Mouse (Mus musculus): ENCODE results near the gene Hyal2.
"Not testable (repeated sequence)": the region's sequence is repeated elsewhere in the genome, so short reads cannot be mapped to it uniquely, and the experiment has no call there.

The Hyal2 gene

DNA sequence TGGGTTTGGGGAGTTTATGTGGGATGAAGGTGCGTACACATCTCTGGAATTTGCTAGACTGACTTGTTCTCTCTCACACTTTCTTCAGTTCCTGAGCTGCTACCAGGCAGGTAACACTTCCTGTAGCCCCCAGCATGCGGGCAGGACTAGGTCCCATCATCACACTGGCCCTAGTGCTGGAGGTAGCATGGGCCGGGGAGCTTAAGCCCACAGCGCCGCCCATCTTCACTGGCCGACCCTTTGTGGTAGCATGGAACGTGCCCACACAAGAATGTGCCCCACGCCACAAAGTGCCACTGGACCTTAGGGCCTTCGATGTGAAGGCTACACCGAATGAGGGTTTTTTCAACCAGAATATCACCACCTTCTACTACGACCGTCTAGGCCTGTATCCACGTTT lies 2.3 kb downstream of the Hyal2 start:
- no peak for DNase-seq

GRCm38 (mm10) chr9:107570845-107571244 lies 3.1 kb downstream of the Hyal2 start:
- no peak for DNase-seq

GRCm38 (mm10) chr9:107571534-107572326 lies 4.0 kb downstream of the Hyal2 start:
- DNase-seq, result no peak

GRCm38 (mm10) chr9:107572327-107572662 lies 4.5 kb downstream of the Hyal2 start:
- no peak for DNase-seq

GRCm38 (mm10) chr9:107573774-107574173 lies 6.0 kb downstream of the Hyal2 start:
- not testable (repeated sequence) for DNase-seq

GRCm38 (mm10) chr9:107575579-107576356 lies 8.0 kb downstream of the Hyal2 start:
- DNase-seq, result peak; percentile 17

DNA sequence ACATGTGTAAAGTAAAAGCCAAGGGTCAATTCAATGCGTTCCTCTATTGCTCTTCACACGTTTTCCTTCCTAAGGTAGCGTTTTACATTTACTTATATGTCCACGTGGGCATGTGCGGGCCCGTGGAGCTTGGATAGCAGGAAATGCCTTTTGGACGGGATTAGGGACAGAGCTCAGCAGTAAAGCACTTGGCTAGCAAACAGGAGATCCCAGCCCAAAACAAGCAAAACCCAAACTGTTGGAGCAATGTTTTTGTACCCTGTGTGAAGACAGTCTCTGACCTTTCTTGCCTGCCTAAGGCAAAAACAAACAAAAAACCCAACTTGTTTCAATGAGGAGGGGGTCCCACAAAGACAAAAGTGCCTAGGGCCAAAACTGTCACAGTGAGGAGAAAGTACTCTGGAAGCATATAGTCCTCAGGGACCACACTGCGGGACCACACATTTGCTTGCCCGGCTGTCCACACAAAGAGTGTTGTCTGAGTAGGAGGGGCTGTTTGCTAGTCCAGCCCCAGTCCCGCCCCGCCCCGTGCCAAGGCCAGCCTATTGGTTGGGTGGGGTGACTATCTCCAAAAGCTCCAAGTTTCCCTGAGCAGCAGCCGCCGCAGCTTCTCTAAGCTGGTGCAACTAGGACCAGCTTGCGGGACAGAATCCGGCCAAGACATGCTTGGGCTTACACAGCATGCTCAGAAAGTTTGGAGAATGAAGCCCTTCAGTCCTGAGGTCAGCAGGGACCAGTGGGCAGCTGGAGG lies 8.8 kb downstream of the Hyal2 start, which contains the start of gene Hyal1:
Gene Hyal1 (plus strand): TSS at position 571 of the 751 bp plus-strand sequence.
- DNase-seq, result peak; percentile 89

- no peak for DNase-seq
These were observed 10.1 kb downstream of the Hyal2 start for GRCm38 (mm10) chr9:107577871-107578270.

DNA sequence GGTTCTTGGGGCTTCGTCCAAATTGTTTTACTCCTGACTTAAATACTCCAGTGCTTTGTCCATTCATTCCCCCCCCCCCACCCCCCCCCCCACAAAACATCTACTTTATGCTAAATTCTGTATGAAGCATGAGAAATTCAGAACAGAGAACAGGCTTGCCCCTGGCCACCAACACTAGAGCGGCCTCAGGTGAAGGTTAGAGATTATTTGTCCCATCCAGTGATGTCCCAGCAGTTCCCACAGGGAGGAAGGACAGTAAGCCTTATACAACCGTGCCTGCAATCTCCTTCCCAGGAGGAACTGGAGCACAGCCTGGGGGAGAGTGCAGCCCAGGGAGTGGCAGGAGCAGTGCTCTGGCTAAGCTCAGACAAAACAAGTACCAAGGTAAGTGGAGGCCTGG lies 10.8 kb downstream of the Hyal2 start, which contains the start of gene Naa80:
Gene Naa80 (plus strand): TSS at position 301 of the 400 bp plus-strand sequence.
- no peak for DNase-seq

DNA sequence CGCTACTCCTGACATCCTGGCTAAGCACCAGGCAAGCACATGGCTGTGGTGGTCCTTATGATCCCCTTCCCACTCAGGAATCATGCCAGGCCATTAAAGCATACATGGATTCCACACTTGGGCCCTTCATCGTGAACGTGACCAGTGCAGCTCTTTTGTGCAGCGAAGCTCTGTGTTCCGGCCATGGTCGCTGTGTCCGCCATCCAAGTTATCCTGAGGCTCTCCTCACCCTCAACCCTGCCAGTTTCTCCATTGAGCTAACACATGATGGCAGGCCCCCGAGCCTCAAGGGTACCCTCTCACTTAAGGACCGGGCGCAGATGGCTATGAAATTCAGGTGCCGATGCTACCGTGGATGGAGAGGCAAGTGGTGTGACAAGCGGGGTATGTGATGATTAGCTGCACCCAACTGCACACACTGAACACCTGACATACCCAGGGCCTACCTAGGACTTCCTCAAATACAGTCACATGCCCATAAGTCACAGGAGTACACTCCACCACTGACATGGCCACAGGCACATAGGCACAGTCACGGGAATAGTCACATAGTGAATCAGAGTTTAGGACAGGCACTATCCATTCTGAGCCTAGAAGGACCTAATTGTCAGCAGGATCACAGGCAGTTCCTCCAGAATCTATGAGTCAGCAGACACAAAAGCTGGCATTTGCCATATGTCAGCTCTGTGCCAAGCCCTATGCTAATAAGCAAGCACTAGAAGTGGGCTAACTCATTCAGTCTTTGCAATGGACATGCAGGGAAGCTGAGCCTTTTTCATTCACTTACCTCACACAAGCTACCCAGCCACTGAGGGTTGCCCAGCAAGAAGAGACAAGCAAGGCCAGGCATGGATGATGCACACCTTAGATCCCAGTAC lies 11.5 kb downstream of the Hyal2 start:
- no peak for DNase-seq

DNA sequence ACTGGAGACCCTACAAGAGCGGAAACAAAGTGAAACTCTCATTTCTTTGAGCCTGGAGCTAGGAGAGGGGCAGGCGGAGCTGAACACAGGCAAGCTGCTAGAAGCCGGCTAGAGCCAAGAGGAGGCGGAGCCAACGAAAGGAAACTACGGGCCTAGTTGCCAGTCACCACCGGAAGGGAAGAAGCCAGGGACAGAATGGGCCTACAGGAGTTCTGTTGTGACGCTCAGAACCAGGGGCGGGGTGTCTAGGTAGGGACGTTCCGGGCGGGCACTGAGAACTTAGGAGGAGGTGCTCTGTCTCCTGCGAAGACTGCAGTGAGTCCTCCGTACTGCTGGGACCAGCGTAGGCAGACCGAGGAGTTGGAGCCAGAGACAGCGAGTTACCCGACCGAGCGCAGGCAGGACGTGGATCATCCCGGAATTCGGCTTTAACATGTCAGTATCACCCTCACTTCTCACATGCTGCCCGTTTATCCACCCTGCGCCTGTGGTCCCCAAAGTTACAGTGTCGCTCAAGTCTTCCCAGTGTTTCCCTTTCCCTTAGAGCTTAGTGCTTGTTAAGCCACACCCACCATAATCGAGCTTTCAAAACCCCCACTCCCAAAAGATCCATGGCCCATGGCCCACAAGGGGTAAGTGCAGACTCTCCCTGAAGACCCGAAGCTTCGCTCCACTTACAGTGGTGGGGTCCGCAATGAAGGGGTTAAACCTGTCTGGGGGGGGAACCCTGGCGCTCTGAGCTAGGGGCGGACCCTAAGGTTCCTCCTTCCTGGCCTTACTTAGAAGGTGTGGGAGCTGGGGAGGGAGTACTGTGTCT lies 13.0 kb downstream of the Hyal2 start, which contains the start of gene Hyal3:
Gene Hyal3 (plus strand): TSS at position 318 of the 817 bp plus-strand sequence.
- DNase-seq, result peak; percentile 88

DNA sequence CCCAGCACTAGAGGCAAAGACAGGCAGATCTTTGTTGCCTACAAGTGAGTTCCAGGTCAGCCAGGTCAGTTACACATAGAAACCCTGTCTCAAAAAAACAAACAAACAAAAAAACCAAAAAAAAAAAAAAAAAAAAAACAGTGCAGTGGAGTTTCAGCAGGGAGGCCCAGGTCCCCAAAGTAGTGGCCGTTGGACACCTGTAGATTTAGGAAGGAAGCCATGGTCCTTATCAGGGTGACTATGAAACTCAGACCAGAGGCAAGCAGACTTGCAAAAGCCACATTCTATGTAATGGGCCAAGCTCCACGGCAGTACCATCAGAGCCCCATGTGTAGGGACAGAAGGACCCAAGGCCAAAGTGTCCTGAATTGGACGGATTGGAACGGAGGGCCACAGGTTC lies 13.8 kb downstream of the Hyal2 start:
- DNase-seq, result no peak

DNA sequence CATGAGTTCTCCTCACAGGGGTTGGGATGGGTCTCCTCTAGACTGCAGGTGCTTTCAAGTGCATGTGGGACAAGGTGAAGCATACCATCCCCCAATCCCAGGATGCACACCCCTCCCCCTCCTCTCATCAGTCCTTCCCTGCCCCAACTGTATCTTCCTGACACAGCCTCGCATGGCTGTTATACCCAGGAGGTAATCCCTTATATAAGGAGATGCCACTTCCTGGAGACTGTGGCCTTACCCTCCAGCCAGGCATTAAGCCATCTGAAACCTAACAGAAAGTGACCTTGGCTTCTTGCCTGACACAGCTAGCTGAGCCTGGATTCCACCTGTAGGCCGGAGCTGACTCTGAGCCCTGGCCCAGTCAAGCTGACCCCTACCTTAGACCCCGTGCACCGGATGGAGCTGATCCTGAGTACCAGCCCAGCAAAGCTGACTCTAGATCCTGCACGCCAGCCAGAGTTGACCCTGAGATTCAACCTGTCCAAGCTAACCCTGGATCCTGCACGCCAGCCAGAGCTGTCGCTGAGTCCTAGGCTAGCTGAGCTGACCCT lies 14.8 kb downstream of the Hyal2 start:
- DNase-seq, result no peak

DNA sequence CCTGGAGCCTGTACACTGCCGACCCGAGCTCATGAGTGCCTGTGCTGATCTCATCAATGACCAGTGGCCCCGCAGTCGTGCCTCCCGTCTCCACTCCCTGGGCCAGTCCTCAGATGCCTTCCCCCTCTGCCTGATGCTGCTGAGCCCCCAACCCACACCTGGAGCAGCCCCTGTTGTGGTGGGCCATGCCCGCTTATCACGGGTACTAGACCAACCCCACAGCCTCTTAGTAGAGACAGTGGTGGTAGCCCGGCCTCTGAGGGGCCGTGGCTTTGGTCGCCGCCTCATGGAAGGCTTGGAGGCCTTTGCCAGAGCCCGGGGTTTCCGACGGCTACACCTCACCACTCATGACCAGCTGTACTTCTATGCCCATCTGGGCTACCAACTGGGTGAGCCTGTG lies 15.4 kb downstream of the Hyal2 start:
- DNase-seq, result no peak

DNA sequence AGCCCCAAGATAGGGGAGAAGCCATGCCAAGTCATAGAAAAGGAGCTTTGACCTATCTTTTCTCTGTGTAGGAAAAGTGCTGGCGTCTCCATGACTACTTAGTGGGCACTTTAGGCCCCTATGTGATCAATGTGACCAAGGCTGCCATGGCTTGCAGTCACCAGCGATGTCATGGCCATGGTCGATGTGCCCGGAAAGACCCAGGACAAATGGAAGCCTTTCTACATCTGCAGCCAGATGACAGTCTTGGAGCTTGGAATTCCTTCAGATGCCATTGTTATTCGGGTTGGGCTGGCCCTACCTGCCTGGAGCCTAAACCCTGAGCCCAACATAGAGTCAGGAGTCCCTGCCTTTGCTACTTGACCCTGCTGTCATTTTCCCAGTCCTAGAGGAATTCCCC lies 18.8 kb downstream of the Hyal2 start:
- DNase-seq, result no peak

- peak; percentile 100 for DNase-seq
These were observed 19.5 kb downstream of the Hyal2 start, which contains the start of gene Ifrd2 for GRCm38 (mm10) chr9:107586974-107587832. TSS of gene Ifrd2 (plus strand) at chr9:107587642.

DNA sequence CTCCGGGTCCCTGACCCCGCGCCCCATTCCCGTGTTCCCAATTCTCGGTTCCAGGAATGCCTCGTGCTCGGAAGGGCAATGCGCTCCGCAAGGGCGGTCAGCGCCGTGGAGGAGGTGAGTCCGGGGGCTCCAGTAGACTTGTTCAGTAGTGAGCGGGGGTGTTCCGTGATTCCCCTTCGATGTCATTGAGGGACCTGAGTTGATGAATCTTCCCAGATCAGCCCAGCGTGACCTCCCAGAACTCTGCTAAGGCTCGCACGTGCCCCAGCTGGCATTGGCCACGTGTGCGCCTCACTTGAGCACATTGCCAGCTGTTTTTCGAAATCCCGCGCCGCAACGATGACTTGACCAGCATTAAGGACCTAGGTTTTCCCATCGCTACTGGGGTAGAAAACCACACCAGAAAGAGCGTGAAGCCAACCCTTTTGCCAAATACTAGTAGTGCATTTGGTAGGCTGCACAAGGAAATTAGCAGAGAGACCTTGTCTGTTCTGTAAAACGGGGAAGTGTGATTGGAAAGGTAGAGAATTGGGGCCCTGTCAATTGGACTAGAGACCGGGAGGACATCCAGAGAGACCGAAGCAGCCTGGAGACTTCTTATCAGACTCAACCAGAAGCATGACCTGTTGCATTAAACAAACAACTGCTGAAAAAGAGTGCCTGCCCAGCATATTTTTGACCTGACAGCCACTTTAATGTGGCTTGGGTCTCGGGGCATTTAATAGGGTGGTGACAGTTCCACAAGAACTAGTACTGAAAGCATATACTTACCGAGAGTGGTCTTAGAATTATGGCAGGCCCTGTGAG lies 20.3 kb downstream of the Hyal2 start:
- no peak for DNase-seq

DNA sequence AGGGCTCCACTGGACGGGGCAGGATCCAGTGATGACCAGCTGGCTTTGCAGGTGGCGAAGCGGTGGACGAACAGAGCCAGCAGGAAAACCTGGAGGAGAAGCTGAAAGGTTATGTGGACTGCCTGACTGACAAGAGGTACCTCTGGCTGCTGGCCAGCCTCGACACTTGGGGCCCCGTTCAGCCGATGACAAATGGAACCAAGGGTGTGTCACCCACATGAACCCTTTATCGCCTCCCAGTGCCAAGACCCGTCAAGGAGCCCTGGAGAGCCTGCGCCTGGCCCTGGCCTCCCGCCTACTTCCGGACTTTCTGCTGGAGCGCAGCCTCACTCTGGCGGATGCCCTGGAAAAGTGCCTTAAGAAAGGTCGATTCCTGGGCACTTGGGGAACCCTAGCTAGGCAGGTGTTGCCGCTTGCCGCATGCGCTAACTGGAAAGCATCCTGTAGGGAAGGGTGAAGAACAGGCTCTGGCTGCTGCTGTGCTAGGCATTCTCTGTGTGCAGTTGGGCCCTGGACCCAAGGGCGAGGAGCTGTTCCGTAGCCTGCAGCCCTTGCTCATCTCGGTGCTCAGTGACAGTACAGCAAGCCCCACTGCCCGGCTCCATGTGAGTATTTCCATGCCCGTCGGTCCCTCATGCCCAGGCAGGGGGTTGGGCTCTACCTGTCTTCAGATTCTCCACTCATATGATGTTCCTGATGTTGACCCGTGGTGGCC lies 22.5 kb downstream of the Hyal2 start:
- DNase-seq, result no peak

- no peak for DNase-seq
These were observed 23.0 kb downstream of the Hyal2 start for GRCm38 (mm10) chr9:107590773-107591060.

All from retina, postnatal 1 day (tissue).